Mouse (Mus musculus) midbrain, embryonic 14.5 days (tissue): ENCODE measurements around the gene Sri. TPM values are rescaled to one million over a fixed set of nuclear protein-coding genes. Genes with fewer than 3 reads are reported as not detected.

Experiments
- polyA plus RNA-seq: library from polyadenylated mRNA; unstranded; fragments of >200 nt; fragmentation: Nextera tagmentation; extraction: Ambion mirVana; gene quantifications from 2 replicates; pipeline ENCODE4 v1.2.1, GENCODE M21; 2014

Gene Sri
- polyA plus RNA-seq, 1 experiment from 2014 or later, result 148 TPM

Other genes with a start within 250 kb of the Sri start
- not detected in 2 replicates for gene Steap4, start 85.6 kb upstream of the Sri start, polyA plus RNA-seq